Mouse (Mus musculus) brown adipose tissue, adult 24 weeks (tissue): ENCODE data around the gene Ldhal6b. TPM values are rescaled to one million over a fixed set of nuclear protein-coding genes. Genes with fewer than 3 reads are reported as not detected.

Experiments
- H3K27ac ChIP-seq: fragments of 200-500 bp; replicated peaks from 2 replicates; pipeline ENCODE4 v1.5.1; 2012; ENCODE audit warnings: low read depth, mild to moderate bottlenecking, low read length
- H3K4me1 ChIP-seq: fragments of 200-500 bp; 2 replicates; pipeline ENCODE4 v1.6.1; 2012; ENCODE audit warnings: low read length, mixed read lengths; ENCODE audit not compliant: control insufficient read depth, insufficient read depth, insufficient read length
- H3K4me3 ChIP-seq: fragments of 200-500 bp; 2 replicates; pipeline ENCODE4 v1.5.1; 2012; ENCODE audit warnings: low read depth, mild to moderate bottlenecking, low read length, moderate library complexity; ENCODE audit not compliant: insufficient read depth
- polyA plus RNA-seq: library from polyadenylated mRNA; stranded (reverse); fragments of >200 nt; gene quantifications from 2 replicates; pipeline ENCODE4 v1.2.4, GENCODE M21; 2012; ENCODE audit not compliant: missing spikeins, insufficient read depth, insufficient read length

Gene Ldhal6b
- polyA plus RNA-seq, 1 experiment: not detected

GRCm38 (mm10) chr17:5419771-5420518 is 1.4 kb upstream of the Ldhal6b start:
- H3K4me1 ChIP-seq: peaks cover 2% of the 10 kb centered on the region; the same call in 1 of the 2 replicates
- no peak overlapping the region for H3K27ac ChIP-seq
- H3K4me3 ChIP-seq: no peak overlapping the region

GRCm38 (mm10) chr17:5419056-5419455 is 489 bp upstream of the Ldhal6b start:
- H3K4me3 ChIP-seq: no peak overlapping the region
- H3K27ac ChIP-seq: no peak overlapping the region
- H3K4me1 ChIP-seq: peaks cover 1% of the 10 kb centered on the region; the same call in 1 of the 2 replicates

DNA sequence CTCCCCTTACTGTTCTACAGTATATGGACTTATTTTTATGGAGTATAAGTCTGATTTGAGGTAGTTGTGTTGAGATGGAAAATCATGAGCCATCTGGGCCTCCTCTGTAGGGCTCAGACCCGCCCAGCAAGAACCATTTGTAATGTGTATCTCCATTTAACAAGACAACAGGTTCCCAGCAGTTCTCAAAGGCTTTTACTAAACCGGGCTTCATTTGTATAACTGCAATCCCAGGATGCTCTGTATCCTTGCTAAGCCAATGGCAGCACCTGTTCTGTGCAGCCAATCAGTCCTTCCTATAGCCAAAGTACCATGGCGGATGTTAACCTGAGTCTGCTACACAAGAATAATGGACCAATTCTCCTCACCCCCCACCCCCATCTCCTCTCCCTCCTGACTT is 2.0 kb downstream of the Ldhal6b start:
- Histone ChIP-seq H3K27ac (no peak overlapping the region), H3K4me3 (no peak overlapping the region), H3K4me1 (no peaks in the 10 kb centered on the region)

- Histone ChIP-seq H3K4me3 (no peak overlapping the region), H3K4me1 (no peaks in the 10 kb centered on the region), H3K27ac (no peak overlapping the region)
Measured at GRCm38 (mm10) chr17:5414041-5414440, 4.5 kb downstream of the Ldhal6b start.

GRCm38 (mm10) chr17:5413350-5413749 is 5.2 kb downstream of the Ldhal6b start:
- Histone ChIP-seq H3K27ac (no peak overlapping the region), H3K4me3 (no peak overlapping the region), H3K4me1 (no peaks in the 10 kb centered on the region)

GRCm38 (mm10) chr17:5412740-5413139 is 5.8 kb downstream of the Ldhal6b start:
- Histone ChIP-seq H3K4me1 (no peaks in the 10 kb centered on the region), H3K27ac (no peak overlapping the region), H3K4me3 (no peak overlapping the region)

DNA sequence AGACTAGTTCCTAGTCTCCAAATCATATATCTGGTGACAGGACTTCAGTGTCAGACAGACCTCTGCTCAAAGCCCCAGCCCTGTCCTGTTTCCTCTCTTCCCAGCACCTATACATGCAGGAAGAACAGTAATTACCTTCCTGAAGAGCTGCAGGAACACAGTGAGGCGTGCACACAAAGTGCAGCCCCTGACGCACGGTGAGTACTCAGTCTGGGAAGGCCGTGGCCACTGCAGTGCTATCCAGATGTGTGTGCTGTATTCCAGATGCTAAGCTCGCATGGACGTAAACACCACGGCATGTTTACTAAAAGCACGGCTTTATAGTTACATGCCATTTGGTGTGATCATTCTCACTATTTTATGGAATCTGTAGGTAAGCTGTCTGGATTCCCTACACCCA is 6.3 kb downstream of the Ldhal6b start:
- Histone ChIP-seq H3K4me1 (no peaks in the 10 kb centered on the region), H3K27ac (no peak overlapping the region), H3K4me3 (no peak overlapping the region)

DNA sequence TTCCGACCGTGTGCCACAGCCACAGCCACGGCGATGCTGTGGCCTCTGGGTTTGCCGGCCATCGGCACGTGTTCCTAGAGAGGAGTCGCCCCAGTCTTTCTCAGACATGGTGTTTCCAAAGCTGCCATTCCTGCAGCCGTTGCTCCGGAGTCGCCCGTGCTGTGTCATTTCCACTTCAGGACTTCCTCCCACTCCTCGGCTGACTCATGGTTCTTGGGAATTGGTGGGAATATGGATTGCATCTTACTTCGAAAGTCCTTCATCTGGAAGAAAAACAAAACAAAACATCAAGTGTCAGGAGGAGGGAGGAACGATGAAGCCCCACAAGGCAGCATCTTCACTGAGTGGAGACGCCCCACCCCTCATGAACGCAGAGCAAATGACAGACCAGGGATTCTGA is 7.4 kb downstream of the Ldhal6b start:
- no peak overlapping the region for H3K27ac ChIP-seq
- H3K4me3 ChIP-seq: no peak overlapping the region
- H3K4me1 ChIP-seq: no peaks in the 10 kb centered on the region

DNA sequence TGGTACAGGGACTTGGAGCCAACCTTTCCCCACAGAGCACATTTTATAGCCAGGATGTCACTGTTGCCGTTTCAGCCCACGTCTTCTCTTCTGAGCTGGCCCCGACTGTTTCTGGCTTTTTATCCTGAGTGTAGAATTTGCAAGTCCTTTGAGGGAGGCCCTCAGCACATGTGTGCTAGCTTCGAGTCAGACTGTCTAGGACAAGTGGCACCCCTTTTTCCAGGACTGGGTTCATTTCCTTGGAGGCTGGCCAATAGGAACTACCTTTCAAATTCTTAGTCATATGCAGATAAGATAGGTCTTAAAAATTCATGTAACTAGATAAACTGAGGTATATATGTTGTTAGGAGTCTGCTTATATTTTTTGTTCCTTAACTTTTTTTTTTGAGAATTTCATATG is 8.2 kb downstream of the Ldhal6b start:
- no peaks in the 10 kb centered on the region for H3K4me1 ChIP-seq
- no peak overlapping the region for H3K4me3 ChIP-seq
- no peak overlapping the region for H3K27ac ChIP-seq

DNA sequence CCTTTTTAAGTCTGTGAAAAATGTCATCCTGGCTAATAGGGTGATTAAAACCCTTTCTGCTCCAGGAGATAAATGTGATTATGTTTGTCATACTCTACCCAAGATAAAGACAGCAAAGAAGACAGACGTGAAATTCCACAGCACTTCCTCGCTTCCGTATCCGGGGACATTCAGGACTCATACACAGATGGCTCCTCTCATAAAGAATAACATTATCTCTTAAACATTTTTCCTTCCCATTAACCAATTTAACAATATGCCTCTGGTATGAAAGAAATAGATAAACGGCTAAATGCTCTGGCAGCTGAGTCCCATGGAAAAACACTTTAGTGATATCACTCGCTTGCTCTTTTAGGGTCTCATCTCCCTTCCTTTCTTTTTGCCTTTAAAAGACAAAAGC is 11.5 kb downstream of the Ldhal6b start:
- Histone ChIP-seq H3K4me3 (no peak overlapping the region), H3K4me1 (no peaks in the 10 kb centered on the region), H3K27ac (no peak overlapping the region)

GRCm38 (mm10) chr17:5406566-5406965 is 12.0 kb downstream of the Ldhal6b start:
- Histone ChIP-seq H3K27ac (no peak overlapping the region), H3K4me1 (no peaks in the 10 kb centered on the region), H3K4me3 (no peak overlapping the region)

- Histone ChIP-seq H3K4me1 (no peaks in the 10 kb centered on the region), H3K4me3 (no peak overlapping the region), H3K27ac (no peak overlapping the region)
Measured at GRCm38 (mm10) chr17:5403885-5404284, 14.7 kb downstream of the Ldhal6b start.

DNA sequence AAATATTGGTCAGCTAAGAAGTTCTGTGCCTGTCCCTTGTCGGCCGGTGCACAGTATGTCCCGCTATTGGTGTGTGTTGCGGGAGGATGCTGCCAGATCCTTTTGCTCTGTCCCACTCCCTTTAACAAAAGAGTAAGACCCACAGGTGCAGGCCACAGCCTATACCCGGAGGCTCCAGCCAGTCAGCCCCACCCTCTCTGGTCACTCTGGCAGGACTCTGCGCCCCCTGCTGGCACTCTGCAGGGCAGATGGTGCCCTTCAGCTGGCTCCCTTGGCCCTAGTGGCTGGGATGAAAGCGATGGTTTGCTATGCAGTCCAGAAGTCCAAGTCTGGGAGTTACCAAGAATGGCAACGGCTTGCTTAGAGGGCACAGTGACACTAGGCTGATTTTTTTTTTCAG is 15.9 kb downstream of the Ldhal6b start:
- no peak overlapping the region for H3K27ac ChIP-seq
- no peak overlapping the region; the same call in 1 of the 2 replicates for H3K4me3 ChIP-seq
- H3K4me1 ChIP-seq: no peaks in the 10 kb centered on the region

- H3K27ac ChIP-seq: no peak overlapping the region
- no peak overlapping the region for H3K4me3 ChIP-seq
- no peaks in the 10 kb centered on the region for H3K4me1 ChIP-seq
Measured at GRCm38 (mm10) chr17:5402069-5402468, 16.5 kb downstream of the Ldhal6b start.

DNA sequence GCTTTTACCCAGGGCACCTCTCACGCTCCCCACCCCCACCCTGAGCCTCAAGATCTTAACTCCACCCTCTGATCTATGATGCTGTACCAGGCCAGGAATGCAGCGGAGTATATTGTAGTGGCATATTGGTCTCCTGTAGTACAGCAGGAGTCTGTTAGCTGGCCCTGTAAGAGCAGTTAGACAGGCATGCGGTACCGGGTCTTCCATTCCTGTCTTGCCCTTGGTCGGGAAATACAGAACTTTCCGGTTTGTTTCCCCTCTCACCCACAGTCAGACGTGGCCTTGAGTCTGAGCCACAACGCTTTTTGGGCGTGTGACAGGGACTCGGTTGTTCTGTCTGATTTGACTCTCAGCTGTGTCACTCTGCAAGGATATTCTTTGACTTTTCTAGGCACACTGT is 17.3 kb downstream of the Ldhal6b start:
- H3K4me1 ChIP-seq: no peaks in the 10 kb centered on the region
- H3K4me3 ChIP-seq: no peak overlapping the region
- no peak overlapping the region for H3K27ac ChIP-seq

GRCm38 (mm10) chr17:5400435-5401090 is 18.0 kb downstream of the Ldhal6b start:
- no peak overlapping the region for H3K4me3 ChIP-seq
- H3K4me1 ChIP-seq: no peaks in the 10 kb centered on the region
- H3K27ac ChIP-seq: no peak overlapping the region
